Mouse (Mus musculus): ENCODE results near the gene Alkbh6. TPM values are rescaled to one million over a fixed set of nuclear protein-coding genes. Genes with fewer than 3 reads are reported as not detected.

Gene Alkbh6
- total RNA-seq, 2 experiments from 2014 or later: 29.4 to 30.8 TPM

- DNase-seq: peak; percentile 82
These were observed 23.4 kb downstream of the Alkbh6 start for GRCm38 (mm10) chr7:30331887-30332286.

DNA sequence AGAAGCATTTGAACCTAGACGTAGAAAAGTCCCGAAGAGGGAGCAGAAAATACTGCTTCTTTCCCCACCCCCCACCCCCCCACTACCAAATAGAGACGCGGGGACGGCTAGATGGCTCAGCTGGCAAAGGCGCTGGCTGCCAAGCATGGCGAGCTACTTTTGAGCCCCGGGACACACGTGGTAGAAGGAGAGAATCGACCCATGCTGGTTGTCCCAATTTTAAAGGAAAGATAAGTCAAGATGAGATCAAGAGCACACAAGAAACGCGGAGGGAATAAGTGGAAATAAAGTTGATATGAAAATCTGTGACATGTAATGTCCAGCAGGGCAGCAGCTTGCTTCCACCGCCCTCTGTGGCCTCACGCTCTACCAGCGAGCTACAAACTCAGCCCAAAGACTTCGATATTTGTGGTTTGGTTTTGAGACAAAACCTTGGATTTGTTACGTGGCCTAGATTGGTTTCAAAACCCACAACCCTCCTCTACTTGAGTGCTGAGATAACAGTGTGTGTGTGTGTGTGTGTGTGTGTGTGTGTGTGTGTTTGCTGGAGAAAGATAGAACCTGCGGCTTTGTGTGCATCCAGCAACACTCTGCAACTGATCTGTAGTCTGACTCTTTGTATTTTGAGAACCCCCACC lies 24.2 kb downstream of the Alkbh6 start:
- no peak for DNase-seq

DNA sequence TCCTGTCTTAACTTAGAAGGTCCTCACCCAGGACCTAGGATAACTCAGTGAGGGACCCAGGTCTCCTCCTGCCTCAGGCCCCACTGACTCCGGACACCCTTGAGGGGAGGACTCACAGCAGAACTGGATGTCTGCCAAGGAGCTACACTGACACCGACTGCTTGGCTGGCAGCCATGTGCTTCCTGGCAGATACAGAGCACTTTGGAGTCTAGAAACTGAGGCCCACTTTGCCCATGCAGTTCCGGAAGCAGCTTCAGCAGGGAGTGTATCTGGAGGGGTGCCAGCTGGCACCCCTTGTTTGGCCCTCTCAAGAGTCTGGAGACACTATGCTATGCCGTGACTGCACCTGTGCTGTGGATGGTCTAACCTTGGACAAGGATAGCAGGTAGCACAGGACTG lies 24.9 kb downstream of the Alkbh6 start:
- peak; percentile 85 for DNase-seq

GRCm38 (mm10) chr7:30334563-30334962 lies 26.0 kb downstream of the Alkbh6 start:
- DNase-seq: no peak

GRCm38 (mm10) chr7:30335688-30336087 lies 27.2 kb downstream of the Alkbh6 start:
- DNase-seq: no peak

DNA sequence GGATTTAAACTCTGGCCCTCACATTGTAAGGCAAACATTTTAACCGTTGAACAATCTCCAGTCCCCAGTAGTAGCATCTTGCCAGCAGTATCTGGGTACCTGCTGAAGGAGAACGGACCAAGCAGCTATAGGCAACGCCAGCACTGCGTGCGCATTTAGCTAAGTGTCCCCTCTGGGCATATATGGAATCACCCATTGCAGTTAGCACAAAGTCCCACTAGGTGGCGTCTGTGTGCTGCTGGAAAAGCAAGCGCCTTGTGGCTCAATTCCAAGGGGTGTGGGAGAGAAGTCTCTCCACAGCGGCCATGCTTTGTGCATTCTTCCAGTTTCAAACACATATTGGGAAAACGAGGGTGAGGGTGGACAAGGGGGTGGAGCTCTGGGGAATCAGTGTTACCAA lies 27.9 kb downstream of the Alkbh6 start:
- peak; percentile 92 for DNase-seq

- no peak for DNase-seq
These were observed 31.1 kb downstream of the Alkbh6 start for GRCm38 (mm10) chr7:30339432-30340109.

GRCm38 (mm10) chr7:30346635-30347379 lies 38.3 kb downstream of the Alkbh6 start:
- peak; percentile 80 for DNase-seq

- DNase-seq: peak; percentile 65
These were observed 39.3 kb downstream of the Alkbh6 start for GRCm38 (mm10) chr7:30347828-30348227.

DNA sequence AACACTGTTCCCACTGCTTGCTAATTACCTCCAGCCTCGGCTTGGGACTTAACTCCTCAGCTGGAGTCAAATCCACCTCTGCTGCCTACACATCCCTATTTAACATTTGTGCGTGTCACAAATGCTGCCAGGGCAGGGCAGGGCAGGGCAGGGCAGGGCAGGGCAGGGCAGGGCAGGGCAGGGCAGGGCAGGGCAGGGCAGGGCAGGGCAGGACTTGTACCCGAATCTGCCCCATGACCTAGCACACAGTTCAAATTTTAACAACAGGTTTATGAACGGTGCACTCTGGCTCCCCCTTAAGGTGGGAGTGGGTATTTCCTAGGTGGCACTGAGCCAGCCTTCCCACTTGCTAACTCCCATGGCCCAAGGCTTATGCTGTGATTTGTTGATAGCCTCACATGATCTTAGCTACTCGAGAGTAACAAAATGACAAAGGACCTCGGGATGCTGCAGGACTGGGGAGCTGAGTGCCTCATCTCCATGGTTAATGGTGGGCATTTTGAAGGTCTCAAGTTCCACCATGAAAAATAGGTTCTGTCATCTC lies 44.8 kb downstream of the Alkbh6 start:
- peak; percentile 81 for DNase-seq

- no peak for DNase-seq
These were observed 45.5 kb downstream of the Alkbh6 start for GRCm38 (mm10) chr7:30354059-30354458.

DNA sequence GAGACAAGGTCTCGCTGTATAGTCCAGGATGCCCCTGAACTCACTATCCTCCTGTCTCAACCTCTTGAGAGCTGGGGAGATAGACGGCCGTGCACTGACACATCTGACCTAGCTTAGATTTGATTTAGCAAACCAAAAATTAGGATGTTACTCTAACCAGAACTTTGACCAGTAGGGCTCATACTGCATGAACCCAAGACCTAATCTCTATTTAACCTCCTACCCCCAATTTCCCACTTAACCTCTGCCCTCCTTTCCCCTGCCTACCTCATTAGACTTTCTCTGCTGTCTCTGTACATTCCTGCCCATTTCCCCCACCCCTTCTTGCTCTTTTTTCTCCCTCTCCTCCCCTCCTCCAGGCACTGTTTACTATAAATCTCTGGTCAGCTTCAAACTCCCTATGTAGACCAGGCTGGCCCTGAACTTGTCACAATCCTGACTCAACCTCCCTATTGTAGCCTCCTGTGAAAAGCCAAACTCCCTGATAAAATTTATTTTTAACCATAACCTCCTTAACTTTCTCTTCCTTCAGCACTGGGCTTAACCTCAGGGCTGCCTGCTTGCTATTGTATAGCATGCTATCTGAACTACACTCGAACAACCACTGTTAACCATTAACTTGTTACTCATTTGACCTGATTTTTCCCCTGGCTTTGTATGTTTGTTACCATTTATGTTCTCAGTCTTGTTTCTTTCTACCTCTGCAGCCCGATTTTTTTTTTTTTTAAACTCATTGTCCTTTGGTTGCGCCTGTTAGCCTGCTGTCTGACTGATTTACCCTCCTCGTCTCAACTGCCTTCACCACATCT lies 50.1 kb downstream of the Alkbh6 start:
- DNase-seq: no peak

GRCm38 (mm10) chr7:30359276-30359865 lies 50.9 kb downstream of the Alkbh6 start:
- no peak for DNase-seq

GRCm38 (mm10) chr7:30360028-30360427 lies 51.5 kb downstream of the Alkbh6 start:
- DNase-seq: no peak

DNA sequence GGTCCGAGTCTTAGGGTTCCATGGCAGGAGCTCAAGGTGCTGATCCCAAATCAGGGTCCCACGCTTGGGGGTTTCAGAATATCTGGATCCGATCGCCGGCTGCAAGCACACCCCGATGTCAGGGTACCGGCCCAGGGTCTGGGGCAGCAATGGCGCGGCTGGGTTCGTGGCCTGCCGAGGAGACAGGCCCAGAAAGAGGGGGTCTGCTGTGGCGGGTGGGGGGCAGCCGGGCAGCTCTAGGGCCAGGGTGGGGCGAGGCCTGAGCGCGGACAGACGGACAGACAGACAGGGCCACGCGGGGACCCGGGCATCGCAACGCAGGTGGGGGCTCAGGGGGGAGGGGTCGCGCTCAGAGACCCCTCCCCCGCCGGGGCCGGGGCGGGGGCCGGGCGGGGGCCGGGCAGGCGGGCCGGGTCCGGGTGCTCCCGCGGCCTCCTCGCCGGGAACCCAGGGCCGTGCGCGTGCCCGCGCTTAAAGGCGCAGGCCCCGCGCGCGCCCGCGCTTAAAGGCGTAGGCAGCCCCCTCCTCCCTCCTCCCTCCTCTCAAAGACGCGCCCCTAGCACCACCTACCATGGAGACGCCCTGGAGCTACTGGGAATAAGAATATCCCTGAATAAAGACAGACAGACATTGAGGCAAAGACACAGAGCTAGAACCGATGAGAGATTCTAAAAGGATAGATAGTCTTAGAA lies 54.3 kb downstream of the Alkbh6 start, which contains the start of gene Lrfn3:
TSS of gene Lrfn3 (minus strand) at position 121 of the 692 bp plus-strand sequence.
- peak; percentile 20 for DNase-seq

GRCm38 (mm10) chr7:30363344-30363738 lies 54.8 kb downstream of the Alkbh6 start:
- no peak for DNase-seq

Other genes starting within 250 kb of the Alkbh6 start
- gene Zfp82, start 235.8 kb upstream of the Alkbh6 start, total RNA-seq (2021): 1 to 10 TPM in 1 of 2 experiments, under 1 TPM in 1; 0.23 to 1.0 TPM
- gene Gm26920, start 218.3 kb upstream of the Alkbh6 start, total RNA-seq (2021): under 1 TPM in 1 of 2 experiments, not detected in 1; 0.74 TPM
- 1 to 10 TPM; 2.8 to 3.5 TPM for gene Zfp566, start 218.2 kb upstream of the Alkbh6 start, total RNA-seq (2021)
- 10 to 100 TPM; 44.2 to 46.1 TPM for gene Zfp260, start 213.9 kb upstream of the Alkbh6 start, total RNA-seq (2021)
- gene Zfp382, start 186.8 kb upstream of the Alkbh6 start, total RNA-seq (2021): 10 to 100 TPM; 10.5 to 11.0 TPM
- gene Zfp146, start 139.0 kb upstream of the Alkbh6 start, total RNA-seq (2021): 10 to 100 TPM; 45.3 to 46.6 TPM
- 100 to 1,000 TPM; 693 to 795 TPM for gene Cox7a1, start 124.6 kb upstream of the Alkbh6 start, total RNA-seq (2021)
- 100 to 1,000 TPM; 251 to 261 TPM for gene Capns1, start 109.9 kb upstream of the Alkbh6 start, total RNA-seq (2021)
- 10 to 100 TPM; 61.9 to 70.3 TPM for gene Polr2i, start 76.8 kb upstream of the Alkbh6 start, total RNA-seq (2021)
- 10 to 100 TPM; 77.2 to 78.9 TPM for gene Tbcb, start 76.4 kb upstream of the Alkbh6 start, total RNA-seq (2021)
- not detected for gene Ovol3, start 73.0 kb upstream of the Alkbh6 start, total RNA-seq (2021)
- under 1 TPM; 0.38 to 0.54 TPM for gene Thap8, start 28.6 kb upstream of the Alkbh6 start, total RNA-seq (2021)
- gene Wdr62, start 28.3 kb upstream of the Alkbh6 start, total RNA-seq (2021): 10 to 100 TPM in 1 of 2 experiments, 1 to 10 TPM in 1; 9.7 to 12.3 TPM
- 10 to 100 TPM; 10.1 to 12.8 TPM for gene Clip3, start 17.0 kb upstream of the Alkbh6 start, total RNA-seq (2021)
- 1 to 10 TPM; 1.3 to 3.2 TPM for gene Syne4, start 6.1 kb downstream of the Alkbh6 start, total RNA-seq (2021)
- gene E130208F15Rik, start 13.0 kb downstream of the Alkbh6 start, total RNA-seq (2021): under 1 TPM; 0.70 to 0.91 TPM
- gene Sdhaf1, start 15.2 kb downstream of the Alkbh6 start, total RNA-seq (2021): 10 to 100 TPM; 15.5 to 16.6 TPM
- 1 to 10 TPM; 1.4 to 2.2 TPM for gene Lrfn3, start 54.1 kb downstream of the Alkbh6 start, total RNA-seq (2021)
- 10 to 100 TPM; 11.1 to 13.5 TPM for gene Tyrobp, start 105.0 kb downstream of the Alkbh6 start, total RNA-seq (2021)
- gene Hcst, start 111.1 kb downstream of the Alkbh6 start, total RNA-seq (2021): under 1 TPM in 1 of 2 experiments, not detected in 1; 0.88 TPM
- gene Nfkbid, start 113.0 kb downstream of the Alkbh6 start, total RNA-seq (2021): 1 to 10 TPM in 1 of 2 experiments, under 1 TPM in 1; 0.43 to 1.3 TPM
- 1 to 10 TPM; 6.0 to 7.4 TPM for gene Aplp1, start 136.8 kb downstream of the Alkbh6 start, total RNA-seq (2021)
- gene Kirrel2, start 149.0 kb downstream of the Alkbh6 start, total RNA-seq (2021): under 1 TPM in 1 of 2 experiments, not detected in 1; 0.34 TPM
- not detected for gene Nphs1, start 149.6 kb downstream of the Alkbh6 start, total RNA-seq (2021)
- not detected for gene Prodh2, start 184.9 kb downstream of the Alkbh6 start, total RNA-seq (2021)
- 10 to 100 TPM in 1 of 2 experiments, 1 to 10 TPM in 1; 7.3 to 12.8 TPM for gene Arhgap33, start 226.3 kb downstream of the Alkbh6 start, total RNA-seq (2021)
- 100 to 1,000 TPM; 279 to 308 TPM for gene Hspb6, start 243.5 kb downstream of the Alkbh6 start, total RNA-seq (2021)
- gene Proser3, start 243.6 kb downstream of the Alkbh6 start, total RNA-seq (2021): 1 to 10 TPM; 5.2 to 7.8 TPM

Measured in heart, postnatal 4 days (tissue).